Mouse (Mus musculus) kidney, postnatal 4 days (tissue): ENCODE measurements at regions not wholly inside any gene's neighbourhood (a gene's known extent, or its start where the extent isn't known, plus 50 kb on each side); places are given as distances from the start of the nearest gene placed in this dataset.

ENCODE experiments used
- DNase-seq, 2 experiments: peaks; one replicate each; pipeline ENCODE4 v3.0.0; 2021; ENCODE audit warnings: mixed read lengths in 2 of 2

GRCm38 (mm10) chr9:112431920-112432437, 196.2 kb upstream of the Arpp21 start:
- DNase-seq, result no peak

DNA sequence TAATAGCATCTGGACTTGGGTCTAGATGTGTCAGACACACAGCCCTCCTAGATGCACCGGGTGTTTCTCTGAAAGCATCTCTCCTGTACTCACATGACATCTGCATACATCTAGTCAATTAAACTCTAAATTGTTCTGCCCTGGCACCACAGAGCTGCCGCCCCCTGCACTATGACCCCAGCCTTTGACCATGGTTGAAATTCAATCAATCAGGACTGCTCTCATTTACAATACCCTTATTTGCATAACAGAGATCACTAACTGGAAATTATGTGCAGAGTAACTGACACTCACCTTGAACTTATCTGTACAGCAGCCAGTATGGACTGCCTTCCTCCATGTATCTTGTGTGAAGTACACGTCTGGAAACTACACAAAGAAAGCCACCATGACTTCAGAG, 193.5 kb upstream of the Arpp21 start:
- no peak for DNase-seq

DNA sequence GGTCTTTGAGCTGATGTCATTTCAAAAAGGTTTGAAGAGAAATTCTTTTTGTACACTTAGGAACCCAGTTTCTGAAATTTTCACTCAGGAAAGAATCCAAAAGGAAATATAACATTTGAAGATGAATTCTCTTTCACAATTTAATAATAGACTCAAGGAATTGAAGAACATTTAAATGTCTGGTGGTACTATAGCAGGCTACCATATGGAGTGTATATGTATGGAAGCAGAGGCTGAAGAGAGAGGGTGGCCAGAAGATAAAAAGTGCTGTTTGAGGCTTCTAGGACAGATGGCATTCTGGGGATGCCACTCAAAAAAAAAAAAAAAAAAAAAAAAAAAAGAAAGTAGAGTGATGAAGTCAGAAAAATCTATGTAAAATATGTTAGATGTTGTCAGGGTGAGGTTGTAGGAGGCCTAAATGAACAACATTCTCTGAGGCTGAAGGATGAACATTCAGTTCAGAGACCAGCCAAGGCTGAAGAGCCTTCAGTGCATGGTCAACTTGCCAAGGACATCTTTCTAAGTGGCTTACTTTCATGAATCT, 170.1 kb upstream of the Arpp21 start:
- DNase-seq, result no peak

GRCm38 (mm10) chr9:112370746-112371145, 135.0 kb upstream of the Arpp21 start:
- no peak for DNase-seq

DNA sequence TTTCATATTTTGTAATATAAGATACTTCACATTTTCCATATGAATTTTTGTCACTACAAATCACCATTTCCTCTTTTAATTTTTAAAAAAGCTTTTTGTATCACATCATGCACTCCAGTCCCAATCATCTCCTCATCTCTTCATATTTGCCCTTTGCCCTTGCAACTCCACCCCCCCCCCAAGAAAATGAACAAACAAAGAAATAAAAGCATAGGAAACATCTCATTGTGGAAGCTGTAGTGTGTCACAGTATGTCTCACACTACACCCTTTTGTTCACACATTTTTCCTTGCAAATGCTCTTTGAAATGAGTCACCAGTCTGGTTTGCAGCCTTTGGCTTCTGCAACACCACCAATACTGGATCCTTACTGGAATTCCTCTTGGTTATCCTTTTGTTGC, 131.6 kb upstream of the Arpp21 start:
- DNase-seq, result no peak

DNA sequence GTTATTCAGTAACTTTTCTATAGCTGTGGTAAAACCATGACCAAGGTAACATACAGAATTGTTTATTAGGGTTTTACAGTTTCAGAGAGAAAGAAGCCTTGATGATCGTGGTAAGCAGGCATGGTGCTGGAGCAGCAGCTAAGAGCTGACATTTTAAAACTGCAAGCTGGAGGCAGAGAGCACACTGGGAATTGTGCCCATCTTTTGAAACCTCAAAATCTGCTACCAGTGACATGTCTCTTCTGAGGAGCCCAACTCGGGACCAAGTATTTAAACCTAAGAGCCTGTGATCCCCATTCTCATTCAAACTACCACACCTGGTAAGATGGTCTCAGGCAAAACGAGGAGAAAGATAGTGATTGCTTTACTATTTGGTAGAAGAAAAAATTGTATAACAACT, 125.6 kb upstream of the Arpp21 start:
- no peak for DNase-seq

DNA sequence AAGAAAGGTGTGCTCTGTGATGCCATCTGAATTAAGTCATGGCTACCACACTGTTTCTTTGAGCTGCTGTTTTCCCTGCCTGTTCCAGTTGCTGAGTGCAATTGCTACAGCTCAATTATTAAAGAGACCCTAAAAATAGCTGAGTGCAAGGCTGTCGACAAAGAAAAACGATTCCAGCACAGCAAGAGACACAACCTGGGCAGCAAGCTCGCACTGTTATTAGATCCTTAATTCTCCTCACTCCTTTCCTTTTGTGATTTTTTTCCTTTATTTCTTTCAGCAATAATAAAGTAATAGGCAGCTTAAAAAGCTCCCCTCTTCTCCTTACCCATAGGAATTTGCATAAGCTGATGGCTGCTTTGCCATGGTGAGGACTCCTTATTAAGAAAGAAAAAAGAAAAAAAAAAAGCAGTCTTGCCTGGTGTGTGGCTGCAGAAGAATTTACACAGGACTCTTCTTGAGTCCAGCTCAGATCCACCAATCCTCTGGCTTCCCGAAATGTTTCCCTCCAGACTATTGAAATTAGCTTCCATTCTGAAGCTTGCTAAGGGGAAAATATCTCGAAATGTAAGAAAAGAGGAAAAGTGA, 123.1 kb upstream of the Arpp21 start:
- no peak for DNase-seq

- no peak for DNase-seq
Observed at GRCm38 (mm10) chr9:112353196-112353595, 117.5 kb upstream of the Arpp21 start.

DNA sequence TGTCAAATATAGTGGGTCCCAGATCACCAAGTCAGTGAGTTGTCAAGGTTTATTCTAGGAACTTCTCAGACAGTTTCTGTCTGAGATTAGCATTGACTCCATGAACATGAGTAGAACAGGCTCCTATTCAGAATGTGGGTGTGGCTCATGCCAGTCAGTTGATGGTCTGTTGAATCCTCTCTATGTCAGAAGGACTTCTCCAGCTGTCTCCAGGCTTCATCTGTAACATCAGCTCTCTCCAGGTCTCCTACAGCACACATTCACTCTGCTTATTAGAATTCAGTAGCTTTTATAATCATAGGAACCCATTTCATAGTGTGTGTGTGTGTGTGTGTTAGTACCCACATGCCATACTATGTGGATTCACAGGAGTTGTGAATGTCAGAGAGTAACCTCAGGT, 113.2 kb upstream of the Arpp21 start:
- DNase-seq, result no peak

DNA sequence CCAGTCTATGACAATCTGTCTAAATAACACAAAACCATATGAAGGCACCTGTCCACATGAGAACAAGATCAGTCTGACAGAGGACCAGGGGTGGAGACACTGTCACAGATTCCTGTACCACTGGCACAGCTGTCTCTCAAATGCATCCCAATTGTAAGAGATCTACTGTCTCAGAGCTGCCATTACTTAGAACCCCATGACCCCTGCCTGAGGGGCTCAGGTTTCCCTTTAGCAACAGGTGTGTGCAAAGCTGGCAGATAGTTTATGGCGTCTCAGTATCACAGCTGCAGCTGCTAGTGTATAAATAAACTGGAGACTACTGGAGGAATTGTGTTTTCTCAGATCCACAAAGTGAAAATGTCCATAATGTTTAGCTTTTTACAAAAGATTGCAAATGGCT, 109.1 kb upstream of the Arpp21 start:
- no peak for DNase-seq

DNA sequence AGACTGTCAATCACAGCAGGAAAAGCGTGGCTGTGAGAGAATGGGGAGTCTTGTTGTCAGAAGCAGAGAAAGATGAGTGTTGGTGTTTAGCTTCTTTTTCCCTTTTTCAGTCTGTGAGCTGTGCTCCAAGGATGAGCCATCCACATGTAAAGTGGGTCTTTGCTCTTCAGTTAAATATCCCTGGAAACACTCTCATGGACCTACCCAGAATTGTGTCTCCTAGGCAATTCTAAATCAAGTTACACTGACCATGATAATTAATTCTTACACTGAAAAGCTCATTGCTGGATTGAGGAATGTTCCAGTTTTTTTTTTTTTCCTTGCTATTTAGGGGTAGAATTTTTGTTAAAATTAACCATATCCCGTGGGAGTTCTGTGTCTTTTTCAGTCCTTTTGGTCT, 104.6 kb upstream of the Arpp21 start:
- DNase-seq, result no peak

DNA sequence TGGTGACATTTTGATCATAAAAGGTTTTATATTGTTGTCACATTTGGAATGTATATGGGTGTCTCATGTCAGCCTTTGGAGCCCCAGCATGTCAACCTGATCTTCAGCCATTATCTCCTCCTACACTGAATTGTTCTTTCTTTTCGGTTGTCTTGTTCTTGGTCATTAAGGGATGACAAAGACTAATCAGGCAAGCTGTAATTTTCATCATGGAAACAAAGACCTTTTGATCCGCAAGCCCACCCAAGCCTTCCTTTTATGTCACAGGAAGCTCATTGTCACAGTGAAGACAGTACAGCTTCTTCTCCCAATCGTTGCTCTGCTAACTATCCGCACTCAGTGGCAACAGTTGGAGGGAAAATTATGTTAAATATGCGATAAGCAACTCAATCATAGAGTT, 84.3 kb upstream of the Arpp21 start:
- DNase-seq, result no peak

DNA sequence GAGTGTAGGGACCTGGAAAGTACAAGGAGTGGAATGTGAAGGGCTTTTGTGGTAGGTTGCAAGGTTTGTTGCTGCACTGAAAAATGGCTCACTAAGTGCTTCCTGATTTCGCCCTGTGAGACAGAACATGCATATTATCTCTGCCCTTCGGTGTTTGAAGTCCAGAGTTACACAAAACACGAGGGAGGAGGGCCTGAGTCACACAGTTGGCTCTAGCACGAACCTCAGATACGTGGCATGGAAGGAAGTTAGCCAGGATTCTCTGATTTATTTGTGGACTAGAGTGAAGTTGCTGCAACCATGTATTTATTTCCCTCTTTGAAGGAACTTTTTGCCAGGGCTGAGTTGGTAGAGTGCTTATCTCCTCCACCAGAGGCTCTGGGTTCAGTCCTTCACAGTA, 73.2 kb upstream of the Arpp21 start:
- DNase-seq, result no peak

DNA sequence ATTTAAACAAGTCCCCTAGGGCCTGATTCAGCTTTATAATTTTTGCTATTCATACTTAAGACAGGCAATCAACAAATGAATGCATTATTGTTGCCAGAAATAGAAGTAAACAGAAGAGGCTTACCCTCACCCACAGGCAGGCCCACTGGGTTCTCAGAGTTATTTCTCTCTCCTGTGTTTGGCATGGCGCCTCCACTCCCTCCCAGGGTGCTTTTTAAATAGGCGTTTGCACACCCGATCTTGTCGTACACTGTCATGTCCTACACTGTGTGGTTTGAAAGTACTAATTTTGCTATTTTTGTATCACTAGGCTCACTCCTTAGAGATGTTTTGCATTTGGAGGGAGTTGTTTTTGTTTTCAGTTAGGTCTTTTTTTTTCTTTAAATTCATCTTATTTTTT, 72.1 kb upstream of the Arpp21 start:
- no peak for DNase-seq

GRCm38 (mm10) chr9:112291875-112292274, 56.1 kb upstream of the Arpp21 start:
- no peak for DNase-seq
